9 mouse cellular contexts compared by ENCODE assay signal in the genomic region with DNA sequence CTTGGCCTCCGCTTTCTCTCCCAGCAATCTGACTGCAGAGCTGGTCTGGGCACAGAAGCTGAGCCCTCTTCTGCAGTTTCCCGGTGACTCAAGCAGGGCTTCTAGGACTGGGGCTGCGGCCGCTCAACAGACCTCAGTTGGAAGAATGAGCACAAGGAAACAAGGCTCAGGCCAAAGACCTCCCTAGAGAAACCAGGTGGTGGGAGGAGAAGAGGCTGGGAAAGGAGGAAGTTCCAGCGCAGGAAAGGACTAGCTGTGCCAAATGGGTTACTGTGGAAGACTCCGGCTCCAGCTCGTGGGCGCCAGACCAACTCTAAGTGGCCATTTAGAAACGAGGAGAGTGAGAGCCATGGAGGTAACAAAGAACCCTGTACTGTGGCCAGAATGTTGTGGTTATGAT. TPM values are rescaled to one million over a fixed set of nuclear protein-coding genes. Genes with fewer than 3 reads are reported as not detected.
DNase-seq lines count a peak whose midpoint lies in the region; ATAC-seq and TF ChIP-seq lines count a peak whose summit lies in the region.
"Had no signal": no experiment of that assay in that cellular context is flagged by ENCODE, and none has a peak within 500 bp of the region (broad histone marks: within the 10 kb centered on the region; RNA-seq: fewer than 3 reads in every experiment).

No protein-coding gene starts in this region.

- peak overlapping the region; percentile 87 for H3K4me2 ChIP-seq in midbrain, embryonic 15.5 days
- no peak overlapping the region for H3K4me2 ChIP-seq in midbrain, embryonic 11.5 days
- H3K4me2 ChIP-seq in hindbrain, postnatal 0 days (ENCODE audit: low read depth, low read length): peak overlapping the region; percentile 92
- H3K4me2 ChIP-seq in stomach, embryonic 15.5 days: peak overlapping the region; percentile 93

- no peaks in the 10 kb centered on the region for H3K79me2 ChIP-seq in heart, adult 2 months (replicated peaks; ENCODE audit: control insufficient read depth, insufficient read depth, low read length)

- H3K36me3 ChIP-seq in midbrain, embryonic 15.5 days (replicated peaks): no peaks in the 10 kb centered on the region
- H3K36me3 ChIP-seq in midbrain, embryonic 11.5 days (ENCODE audit: control insufficient read depth, insufficient read depth, low read length): no peaks in the 10 kb centered on the region
- H3K36me3 ChIP-seq in heart, adult 2 months (ENCODE audit: control insufficient read depth, insufficient read depth, low read length): no peaks in the 10 kb centered on the region
- no peaks in the 10 kb centered on the region for H3K36me3 ChIP-seq in hindbrain, postnatal 0 days (ENCODE audit: insufficient read depth, low read length)
- no peaks in the 10 kb centered on the region for H3K36me3 ChIP-seq in stomach, embryonic 15.5 days

- TF ChIP-seq CTCF in heart, adult 2 months (IDR thresholded peaks at IDR 0.05): no peak
- TF ChIP-seq CTCF in hindbrain, postnatal 0 days (IDR thresholded peaks at IDR 0.05; ENCODE audit: low read depth): no peak

- H3K27me3 ChIP-seq in midbrain, embryonic 15.5 days (replicated peaks): peaks cover 22% of the 10 kb centered on the region
- peaks cover 19% of the 10 kb centered on the region for H3K27me3 ChIP-seq in midbrain, embryonic 11.5 days (ENCODE audit: control insufficient read depth, insufficient read depth, low read length)
- H3K27me3 ChIP-seq in heart, adult 2 months (ENCODE audit: control insufficient read depth, insufficient read depth, low read length): no peaks in the 10 kb centered on the region
- H3K27me3 ChIP-seq in hindbrain, postnatal 0 days (ENCODE audit: insufficient read depth, low read length): no peaks in the 10 kb centered on the region
- peaks cover 11% of the 10 kb centered on the region; the same call in 1 of the 2 replicates for H3K27me3 ChIP-seq in stomach, embryonic 15.5 days (replicated peaks)

- ATAC-seq in midbrain, embryonic 15.5 days (replicated peaks): no peak
- ATAC-seq in midbrain, embryonic 11.5 days (ENCODE audit: low FRiP score): no peak
- no peak for ATAC-seq in hindbrain, postnatal 0 days
- ATAC-seq in stomach, embryonic 15.5 days (ENCODE audit: insufficient read depth, low FRiP score, low read depth): no peak
- ATAC-seq: forebrain, embryonic 16.5 days had no signal

- H3K4me1 ChIP-seq in midbrain, embryonic 15.5 days: peaks cover 27% of the 10 kb centered on the region
- H3K4me1 ChIP-seq in midbrain, embryonic 11.5 days (ENCODE audit: control insufficient read depth, insufficient read depth, low read length): peaks cover 3% of the 10 kb centered on the region; the same call in 1 of the 2 replicates
- H3K4me1 ChIP-seq in heart, adult 2 months (ENCODE audit: control insufficient read depth, insufficient read depth, low read length): peaks cover 2% of the 10 kb centered on the region
- H3K4me1 ChIP-seq in hindbrain, postnatal 0 days (ENCODE audit: insufficient read depth, low read length): peaks cover 11% of the 10 kb centered on the region; the same call in 1 of the 2 replicates
- peaks cover 22% of the 10 kb centered on the region for H3K4me1 ChIP-seq in stomach, embryonic 15.5 days

- no peaks in the 10 kb centered on the region for H3K9me3 ChIP-seq in midbrain, embryonic 15.5 days
- H3K9me3 ChIP-seq in midbrain, embryonic 11.5 days (ENCODE audit: control insufficient read depth, low read length): no peaks in the 10 kb centered on the region
- no peaks in the 10 kb centered on the region for H3K9me3 ChIP-seq in hindbrain, postnatal 0 days (ENCODE audit: low read length)
- no peaks in the 10 kb centered on the region for H3K9me3 ChIP-seq in stomach, embryonic 15.5 days

- no peak for DNase-seq in midbrain, embryonic 11.5 days (ENCODE audit: low spot score, missing footprints)
- peak; percentile 55 to 65 for DNase-seq in heart, adult 2 months
- DNase-seq in hindbrain, postnatal 0 days (ENCODE audit: low spot score): no peak
- DNase-seq in left cerebral cortex, adult 8-10 months (ENCODE audit: low spot score in 2 of 2): no peak
- DNase-seq in liver: no peak

- no peak overlapping the region for H3K27ac ChIP-seq in midbrain, embryonic 15.5 days
- H3K27ac ChIP-seq in midbrain, embryonic 11.5 days (ENCODE audit: low read depth, low read length): no peak overlapping the region
- H3K27ac ChIP-seq in heart, adult 2 months: peak overlapping the region; percentile 40
- H3K27ac ChIP-seq in hindbrain, postnatal 0 days: no peak overlapping the region
- peak overlapping the region; percentile 72 for H3K27ac ChIP-seq in stomach, embryonic 15.5 days
- H3K27ac ChIP-seq: liver, embryonic 14.5 days had no signal

- TF ChIP-seq EP300 in heart, adult 2 months (IDR thresholded peaks at IDR 0.05; ENCODE audit: insufficient read depth, low read depth, low read length): no peak

- intact Hi-C loops in heart, adult 2 months (cut with DNase I): loop anchor here (5.0 kb wide), 2 partner anchors 72 to 437 kb away; no protein-coding TSS in a partner anchor

- 88% methylated on average over 9 of the region's 9 CpGs for WGBS in midbrain, embryonic 15.5 days
- 83% methylated on average over 9 of the region's 9 CpGs for WGBS in midbrain, embryonic 11.5 days
- 39% methylated on average over 9 of the region's 9 CpGs for WGBS in heart, adult 2 months
- 68% methylated on average over 9 of the region's 9 CpGs for WGBS in hindbrain, postnatal 0 days
- WGBS in stomach, embryonic 15.5 days: 58% methylated on average over 9 of the region's 9 CpGs

- H3K9ac ChIP-seq in midbrain, embryonic 15.5 days: no peak overlapping the region
- no peak overlapping the region for H3K9ac ChIP-seq in midbrain, embryonic 11.5 days (ENCODE audit: low read length)
- H3K9ac ChIP-seq in heart, adult 2 months (ENCODE audit: low read depth, low read length): no peak overlapping the region
- no peak overlapping the region for H3K9ac ChIP-seq in hindbrain, postnatal 0 days (replicated peaks; ENCODE audit: low read length)
- no peak overlapping the region for H3K9ac ChIP-seq in stomach, embryonic 15.5 days
- H3K9ac ChIP-seq: liver, embryonic 14.5 days had no signal

- H3K4me3 ChIP-seq in midbrain, embryonic 15.5 days: no peak overlapping the region
- H3K4me3 ChIP-seq in midbrain, embryonic 11.5 days (ENCODE audit: low read depth, low read length): no peak overlapping the region
- no peak overlapping the region; the same call in 1 of the 2 replicates for H3K4me3 ChIP-seq in heart, adult 2 months
- no peak overlapping the region for H3K4me3 ChIP-seq in hindbrain, postnatal 0 days (ENCODE audit: low read length)
- peak overlapping the region; percentile 11; the same call in 1 of the 2 replicates for H3K4me3 ChIP-seq in stomach, embryonic 15.5 days (replicated peaks)

- no peak for TF ChIP-seq POLR2A in heart, adult 2 months (IDR thresholded peaks at IDR 0.05; ENCODE audit: insufficient read depth, low read depth, low read length)

RNA-seq across cellular contexts. Expression of gene Adamts15, which starts 2.6 kb away (rescaled TPM):
- polyA plus RNA-seq in midbrain, embryonic 15.5 days (2015; fragmentation: Nextera tagmentation; extraction: Ambion mirVana): 6.4 and 7.3 TPM in 2 replicates
- 2.8 and 3.2 TPM in 2 replicates for polyA plus RNA-seq in midbrain, embryonic 11.5 days (2014; fragmentation: Nextera tagmentation; extraction: Ambion mirVana)
- 1 to 10 TPM; 7.6 to 8.5 TPM for total RNA-seq in heart, adult 2 months (2021)
- polyA plus RNA-seq in heart, adult 2 months (2012; rRNA removed): 6.4 and 10.5 TPM in 2 replicates
- 14.6 and 20.2 TPM in 2 replicates for total RNA-seq in hindbrain, postnatal 0 days (2014; rRNA removed)
- polyA plus RNA-seq in hindbrain, postnatal 0 days (2015; fragmentation: Nextera tagmentation; extraction: Ambion mirVana): 3.5 and 3.6 TPM in 2 replicates
- polyA plus RNA-seq in stomach, embryonic 15.5 days (2015; fragmentation: Nextera tagmentation; extraction: Ambion mirVana): 8.5 and 10.4 TPM in 2 replicates
- 1 to 10 TPM; 4.2 to 5.0 (median 4.7) TPM for total RNA-seq in left cerebral cortex, adult 8-10 months (2022)

RNA-seq across cellular contexts. Expression of gene Adamts8, which starts 22.7 kb away (rescaled TPM):
- polyA plus RNA-seq in midbrain, embryonic 15.5 days (2015; fragmentation: Nextera tagmentation; extraction: Ambion mirVana): 1.7 and 2.4 TPM in 2 replicates
- polyA plus RNA-seq in midbrain, embryonic 11.5 days (2014; fragmentation: Nextera tagmentation; extraction: Ambion mirVana): 0.33 and 0.57 TPM in 2 replicates
- 1 to 10 TPM; 2.0 to 3.6 TPM for total RNA-seq in heart, adult 2 months (2021)
- polyA plus RNA-seq in heart, adult 2 months (2012; rRNA removed): 1.5 and 3.3 TPM in 2 replicates
- 2.5 and 3.3 TPM in 2 replicates for total RNA-seq in hindbrain, postnatal 0 days (2014; rRNA removed)
- polyA plus RNA-seq in hindbrain, postnatal 0 days (2015; fragmentation: Nextera tagmentation; extraction: Ambion mirVana): 1.7 and 1.8 TPM in 2 replicates
- polyA plus RNA-seq in stomach, embryonic 15.5 days (2015; fragmentation: Nextera tagmentation; extraction: Ambion mirVana): 9.6 and 10.5 TPM in 2 replicates
- 1 to 10 TPM; 2.9 to 3.8 (median 3.0) TPM for total RNA-seq in left cerebral cortex, adult 8-10 months (2022)

Comparison
In these comparisons a context has a peak if more than half of its experiments do, and no peak if none do; other contexts are left out.
1. H3K27ac ChIP-seq: peak in heart, adult 2 months (single experiment) and stomach, embryonic 15.5 days (single experiment); none in midbrain, embryonic 15.5 days (single experiment), midbrain, embryonic 11.5 days (single experiment) and hindbrain, postnatal 0 days (single experiment).
2. DNase-seq: peak in heart, adult 2 months (2 of 2); none in midbrain, embryonic 11.5 days (single experiment), hindbrain, postnatal 0 days (single experiment), left cerebral cortex, adult 8-10 months (0 of 2) and liver (single experiment).